Comparison of ENCODE assay signal across 18 mouse cellular contexts in genomic region chr4:149951201-149951600, GRCm38 (mm10). TPM values are rescaled to one million over a fixed set of nuclear protein-coding genes. Genes with fewer than 3 reads are reported as not detected.
A peak's percentile ranks its signal among the peaks of the same experiment; 100 is the strongest.
DNase-seq lines count a peak whose midpoint lies in the region; TF ChIP-seq lines count a peak whose summit lies in the region.
"Had no signal": no experiment of that assay in that cellular context is flagged by ENCODE, and none has a peak within 500 bp of the region (broad histone marks: within the 10 kb centered on the region; RNA-seq: fewer than 3 reads in every experiment).

No protein-coding gene starts in this region.

- peaks cover 48% of the 10 kb centered on the region for H3K4me1 ChIP-seq in brown adipose tissue, adult 24 weeks (ENCODE audit: control insufficient read depth, insufficient read depth, insufficient read length, low read length)

- intact Hi-C loops in gastrocnemius, adult 2 months (cut with DNase I) = no loop called here
- intact Hi-C loops in gastrocnemius, postnatal 36 days (cut with DNase I) = no loop called here
- intact Hi-C loops in left cerebral cortex, postnatal 4 days (cut with DNase I) = loop anchor here (10.0 kb wide), 1 partner anchor 96 kb away; no protein-coding TSS in a partner anchor

- peak; percentile 72 for DNase-seq in gastrocnemius, adult 2 months
- DNase-seq in gastrocnemius, postnatal 36 days = no peak
- DNase-seq in NIH3T3 (ENCODE audit: low read depth) = peak; percentile 71
- DNase-seq in lung, postnatal 14 days = peak; percentile 56
- DNase-seq in right cerebral cortex, postnatal 25 days = no peak
- no peak for DNase-seq in spleen, postnatal 10 days (ENCODE audit: low spot score in 2 of 2)
- DNase-seq in left cerebral cortex, postnatal 4 days = no peak
- DNase-seq: cerebellum, adult 11 months; cerebellum, postnatal 25 days; heart, postnatal 10 days; thymus, postnatal 25 days had no signal

- no peak for TF ChIP-seq CTCF in gastrocnemius, adult 2 months (IDR thresholded peaks at IDR 0.05)

- H3K4me3 ChIP-seq in gastrocnemius, adult 2 months = peak overlapping the region; percentile 38
- 0 out of 2 replicates have a peak overlapping the region, but pooled peaks have one; percentile 17 for H3K4me3 ChIP-seq in brown adipose tissue, adult 24 weeks (ENCODE audit: insufficient read depth, low read depth, low read length)
- H3K4me3 ChIP-seq: forebrain, embryonic 13.5 days; hindbrain, embryonic 15.5 days; limb, embryonic 13.5 days; megakaryocyte, embryonic 14.5 days; midbrain, embryonic 15.5 days had no signal

- 0 out of 2 replicates have a peak overlapping the region, but pooled peaks have one; percentile 20 for H3K27ac ChIP-seq in gastrocnemius, adult 2 months
- H3K27ac ChIP-seq in brown adipose tissue, adult 24 weeks (replicated peaks; ENCODE audit: low read depth, low read length) = no peak overlapping the region
- H3K27ac ChIP-seq: forebrain, embryonic 13.5 days; hindbrain, embryonic 15.5 days; limb, embryonic 13.5 days; liver, embryonic 14.5 days; midbrain, embryonic 15.5 days had no signal

RNA-seq across cellular contexts. Expression of gene Spsb1, which starts 3.6 kb away (rescaled TPM):
- 10 to 100 TPM in 1 of 2 experiments, 1 to 10 TPM in 1; 5.5 to 16.1 TPM for total RNA-seq in gastrocnemius, adult 2 months (2021)
- 1 to 10 TPM; 5.7 to 8.7 TPM for total RNA-seq in gastrocnemius, postnatal 36 days (2021)
- polyA plus RNA-seq in brown adipose tissue, adult 24 weeks (2012; ENCODE audit: insufficient read depth, insufficient read length, missing spikeins) = 24.3 and 32.5 TPM in 2 replicates
- total RNA-seq in left cerebral cortex, postnatal 4 days (2021) = 10 to 100 TPM; 13.9 to 15.3 TPM

RNA-seq across cellular contexts. Expression of gene H6pd, which starts 57.6 kb away (rescaled TPM):
- total RNA-seq in gastrocnemius, adult 2 months (2021) = 100 to 1,000 TPM in 1 of 2 experiments, 10 to 100 TPM in 1; 41.6 to 104 TPM
- total RNA-seq in gastrocnemius, postnatal 36 days (2021) = 10 to 100 TPM; 51.9 to 54.1 TPM
- polyA plus RNA-seq in brown adipose tissue, adult 24 weeks (2012; ENCODE audit: insufficient read depth, insufficient read length, missing spikeins) = 66.4 and 85.8 TPM in 2 replicates
- 10 to 100 TPM; 11.7 to 13.8 TPM for total RNA-seq in left cerebral cortex, postnatal 4 days (2021)

Comparison
In these comparisons a context has a peak if more than half of its experiments do, and no peak if none do; other contexts are left out.
1. DNase-seq: peak in gastrocnemius, adult 2 months (single experiment), NIH3T3 (single experiment) and lung, postnatal 14 days (single experiment); none in gastrocnemius, postnatal 36 days (0 of 2), right cerebral cortex, postnatal 25 days (single experiment), spleen, postnatal 10 days (0 of 2) and left cerebral cortex, postnatal 4 days (single experiment).